Mouse (Mus musculus) cerebellum, adult 9-11 months (tissue): ENCODE measurements around the gene Ip6k2.

Experiments used
- DNase-seq: peaks from one replicate; pipeline ENCODE4 v3.0.0; 2022

Ip6k2 gene

GRCm38 (mm10) chr9:108783548-108784463, at the start of gene Ip6k2:
Ip6k2 (plus strand) TSS chr9:108783796.
- DNase-seq: peak; percentile 98

GRCm38 (mm10) chr9:108734626-108735025, 49.0 kb upstream of the Ip6k2 start:
- no peak for DNase-seq

GRCm38 (mm10) chr9:108739239-108739638, 44.4 kb upstream of the Ip6k2 start:
- no peak for DNase-seq

GRCm38 (mm10) chr9:108740062-108740461, 43.5 kb upstream of the Ip6k2 start:
- no peak for DNase-seq

GRCm38 (mm10) chr9:108742048-108742447, 41.5 kb upstream of the Ip6k2 start:
- DNase-seq: no peak

GRCm38 (mm10) chr9:108746876-108747499, 36.6 kb upstream of the Ip6k2 start:
- DNase-seq: no peak

- no peak for DNase-seq
Measured at GRCm38 (mm10) chr9:108747694-108748093, 35.9 kb upstream of the Ip6k2 start.

- DNase-seq: no peak
Measured at GRCm38 (mm10) chr9:108748600-108749183, 34.9 kb upstream of the Ip6k2 start.

GRCm38 (mm10) chr9:108750616-108751015, 33.0 kb upstream of the Ip6k2 start:
- DNase-seq: no peak

- no peak for DNase-seq
Measured at GRCm38 (mm10) chr9:108752142-108752920, 31.3 kb upstream of the Ip6k2 start.

GRCm38 (mm10) chr9:108753326-108753725, 30.3 kb upstream of the Ip6k2 start:
- DNase-seq: peak; percentile 79

GRCm38 (mm10) chr9:108753976-108754375, 29.6 kb upstream of the Ip6k2 start:
- no peak for DNase-seq

- peak; percentile 20 for DNase-seq
Measured at GRCm38 (mm10) chr9:108754423-108754822, 29.2 kb upstream of the Ip6k2 start.

- no peak for DNase-seq
Measured at GRCm38 (mm10) chr9:108757406-108757805, 26.2 kb upstream of the Ip6k2 start.

GRCm38 (mm10) chr9:108759121-108759520, 24.5 kb upstream of the Ip6k2 start:
- DNase-seq: no peak

GRCm38 (mm10) chr9:108759805-108760204, 23.8 kb upstream of the Ip6k2 start:
- no peak for DNase-seq

GRCm38 (mm10) chr9:108761561-108761960, 22.0 kb upstream of the Ip6k2 start:
- no peak for DNase-seq

- DNase-seq: no peak
Measured at GRCm38 (mm10) chr9:108764971-108765370, 18.6 kb upstream of the Ip6k2 start.

GRCm38 (mm10) chr9:108776614-108777013, 7.0 kb upstream of the Ip6k2 start:
- no peak for DNase-seq

- DNase-seq: no peak
Measured at GRCm38 (mm10) chr9:108777276-108777675, 6.3 kb upstream of the Ip6k2 start.

- DNase-seq: peak; percentile 12
Measured at GRCm38 (mm10) chr9:108780959-108781358, 2.6 kb upstream of the Ip6k2 start.

- DNase-seq: peak; percentile 21
Measured at GRCm38 (mm10) chr9:108781891-108782290, 1.7 kb upstream of the Ip6k2 start.
